In genomic region chr17:84552230-84552629, GRCm38 (mm10) we compare ENCODE assay signal across 13 mouse cellular contexts. TPM values are rescaled to one million over a fixed set of nuclear protein-coding genes. Genes with fewer than 3 reads are reported as not detected.
DNase-seq lines count a peak whose midpoint lies in the region; ATAC-seq and TF ChIP-seq lines count a peak whose summit lies in the region.
"Had no signal": no experiment of that assay in that cellular context is flagged by ENCODE, and none has a peak within 500 bp of the region (broad histone marks: within the 10 kb centered on the region; RNA-seq: fewer than 3 reads in every experiment).

No protein-coding gene starts in this region.

- no peak overlapping the region for H3K4me3 ChIP-seq in hindbrain, embryonic 10.5 days
- no peak overlapping the region for H3K4me3 ChIP-seq in neural tube, embryonic 12.5 days
- H3K4me3 ChIP-seq in liver, embryonic 11.5 days (ENCODE audit: low read depth, low read length) = no peak overlapping the region
- H3K4me3 ChIP-seq: kidney, embryonic 15.5 days had no signal

- peak; percentile 57 for DNase-seq in brain, embryonic 14.5 days (ENCODE audit: low read depth)
- DNase-seq in hindbrain, embryonic 10.5 days (ENCODE audit: low spot score) = peak; percentile 64
- peak; percentile 53 for DNase-seq in mesoderm, embryonic 11.5 days (ENCODE audit: low read depth, low spot score)
- DNase-seq in lung, postnatal 4 days = no peak
- no peak for DNase-seq in liver
- DNase-seq in left cerebral cortex, postnatal 10 days (ENCODE audit: extremely low spot score in 1 of 2, low spot score in 2 of 2) = no peak
- DNase-seq in liver, embryonic 11.5 days (ENCODE audit: low spot score) = no peak
- DNase-seq: cerebellum, adult 9-11 months; liver, postnatal 0 days; thymus, postnatal 14 days had no signal

- H3K4me2 ChIP-seq in neural tube, embryonic 12.5 days (replicated peaks) = no peak overlapping the region
- no peak overlapping the region for H3K4me2 ChIP-seq in liver, embryonic 11.5 days
- H3K4me2 ChIP-seq: kidney, embryonic 15.5 days had no signal

- H3K9me3 ChIP-seq in hindbrain, embryonic 10.5 days = no peaks in the 10 kb centered on the region
- no peaks in the 10 kb centered on the region for H3K9me3 ChIP-seq in neural tube, embryonic 12.5 days
- H3K9me3 ChIP-seq in liver, embryonic 11.5 days (ENCODE audit: control insufficient read depth, low read length) = no peaks in the 10 kb centered on the region
- H3K9me3 ChIP-seq: kidney, embryonic 15.5 days had no signal

- no peak for TF ChIP-seq POLR2A in brain, embryonic 14.5 days (IDR thresholded peaks at IDR 0.05; ENCODE audit: borderline replicate concordance, extremely low read depth, insufficient read depth, insufficient read length, poor library complexity, severe bottlenecking)

- no peak for TF ChIP-seq CTCF in brain, embryonic 14.5 days (IDR thresholded peaks at IDR 0.05; ENCODE audit: borderline replicate concordance, extremely low read depth, insufficient read depth, insufficient read length)

- H3K36me3 ChIP-seq in hindbrain, embryonic 10.5 days = no peaks in the 10 kb centered on the region
- H3K36me3 ChIP-seq in neural tube, embryonic 12.5 days = no peaks in the 10 kb centered on the region
- H3K36me3 ChIP-seq in liver, embryonic 11.5 days (ENCODE audit: control insufficient read depth, insufficient read depth, low read length) = no peaks in the 10 kb centered on the region

- H3K9ac ChIP-seq in neural tube, embryonic 12.5 days = no peak overlapping the region
- H3K9ac ChIP-seq in liver, embryonic 11.5 days (ENCODE audit: low read depth, low read length) = no peak overlapping the region
- H3K9ac ChIP-seq: kidney, embryonic 15.5 days; liver, postnatal 0 days had no signal

- H3K4me1 ChIP-seq in hindbrain, embryonic 10.5 days (replicated peaks) = peaks cover 32% of the 10 kb centered on the region
- H3K4me1 ChIP-seq in neural tube, embryonic 12.5 days = peaks cover 23% of the 10 kb centered on the region
- H3K4me1 ChIP-seq in liver, embryonic 11.5 days (replicated peaks; ENCODE audit: control insufficient read depth, insufficient read depth, low read length) = no peaks in the 10 kb centered on the region

- H3K27ac ChIP-seq in hindbrain, embryonic 10.5 days = peak overlapping the region; percentile 83
- H3K27ac ChIP-seq in neural tube, embryonic 12.5 days = no peak overlapping the region
- H3K27ac ChIP-seq in liver, embryonic 11.5 days (ENCODE audit: low read depth, low read length) = no peak overlapping the region
- H3K27ac ChIP-seq: kidney, embryonic 15.5 days had no signal

- intact Hi-C loops in left cerebral cortex, postnatal 10 days (cut with DNase I) = no loop called here

- no peaks in the 10 kb centered on the region for H3K27me3 ChIP-seq in hindbrain, embryonic 10.5 days (ENCODE audit: insufficient read depth, poor library complexity, severe bottlenecking)
- no peaks in the 10 kb centered on the region for H3K27me3 ChIP-seq in neural tube, embryonic 12.5 days (replicated peaks)
- H3K27me3 ChIP-seq in liver, embryonic 11.5 days (replicated peaks; ENCODE audit: control insufficient read depth, insufficient read depth, low read length) = no peaks in the 10 kb centered on the region
- H3K27me3 ChIP-seq: kidney, embryonic 15.5 days had no signal

- ATAC-seq in neural tube, embryonic 12.5 days (ENCODE audit: low FRiP score, low read depth) = peak; percentile 1; the same call in 1 of the 2 replicates
- ATAC-seq in liver, embryonic 11.5 days (replicated peaks; ENCODE audit: low FRiP score) = no peak
- ATAC-seq: liver, postnatal 0 days had no signal

- WGBS in hindbrain, embryonic 10.5 days = 40% methylated on average over 5 of the region's 5 CpGs
- WGBS in neural tube, embryonic 12.5 days = 37% methylated on average over 5 of the region's 5 CpGs
- 66% methylated on average over 5 of the region's 5 CpGs for WGBS in liver, embryonic 11.5 days

RNA-seq across cellular contexts. Expression of gene Plekhh2, which starts 40.5 kb away (rescaled TPM):
- polyA plus RNA-seq in brain, embryonic 14.5 days (2012; rRNA removed) = 3.8 and 4.9 TPM in 2 replicates
- polyA plus RNA-seq in hindbrain, embryonic 10.5 days (2016; fragmentation: Nextera tagmentation; extraction: Ambion mirVana) = 3.1 and 3.2 TPM in 2 replicates
- 3.0 and 3.2 TPM in 2 replicates for polyA plus RNA-seq in neural tube, embryonic 12.5 days (2016; fragmentation: Nextera tagmentation; extraction: Ambion mirVana)
- total RNA-seq in left cerebral cortex, postnatal 10 days (2021) = 1 to 10 TPM; 3.2 to 5.4 TPM
- 2.1 and 2.4 TPM in 2 replicates for polyA plus RNA-seq in liver, embryonic 11.5 days (2014; fragmentation: Nextera tagmentation; extraction: Ambion mirVana)
- total RNA-seq: neutrophil, adult 5-6 weeks had no signal

Comparison
In these comparisons a context has a peak if more than half of its experiments do, and no peak if none do; other contexts are left out.
1. DNase-seq: peak in brain, embryonic 14.5 days (single experiment), hindbrain, embryonic 10.5 days (single experiment) and mesoderm, embryonic 11.5 days (single experiment); none in lung, postnatal 4 days (0 of 2), liver (single experiment), left cerebral cortex, postnatal 10 days (0 of 2) and liver, embryonic 11.5 days (single experiment).